Mouse (Mus musculus) retina, postnatal 1 day (tissue): ENCODE measurements at regions not wholly inside any gene's neighbourhood (a gene's known extent, or its start where the extent isn't known, plus 50 kb on each side); places are given as distances from the start of the nearest gene placed in this dataset.

Source experiments
- DNase-seq: peaks from one replicate; pipeline ENCODE4 v3.0.0-alpha.2; 2012

DNA sequence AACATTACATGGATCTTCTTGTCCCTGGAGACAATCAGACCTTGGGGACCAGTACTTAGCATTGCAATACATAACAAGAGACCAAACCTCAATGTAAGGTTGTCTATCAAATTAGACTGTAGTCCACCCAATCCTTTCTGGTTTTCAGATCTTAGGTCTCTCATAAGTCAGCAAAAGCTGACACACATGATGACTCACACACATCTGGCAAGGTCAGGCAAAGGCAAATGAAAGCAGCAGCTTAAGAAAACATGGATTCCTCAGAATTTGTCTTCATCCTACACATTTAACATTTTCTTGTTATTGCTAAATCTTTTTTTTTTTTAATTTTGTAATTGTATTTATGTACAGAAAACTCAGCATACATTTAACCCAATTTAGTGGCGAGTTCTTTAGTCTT is 52.0 kb downstream of the Gm11983 start:
- no peak for DNase-seq

DNA sequence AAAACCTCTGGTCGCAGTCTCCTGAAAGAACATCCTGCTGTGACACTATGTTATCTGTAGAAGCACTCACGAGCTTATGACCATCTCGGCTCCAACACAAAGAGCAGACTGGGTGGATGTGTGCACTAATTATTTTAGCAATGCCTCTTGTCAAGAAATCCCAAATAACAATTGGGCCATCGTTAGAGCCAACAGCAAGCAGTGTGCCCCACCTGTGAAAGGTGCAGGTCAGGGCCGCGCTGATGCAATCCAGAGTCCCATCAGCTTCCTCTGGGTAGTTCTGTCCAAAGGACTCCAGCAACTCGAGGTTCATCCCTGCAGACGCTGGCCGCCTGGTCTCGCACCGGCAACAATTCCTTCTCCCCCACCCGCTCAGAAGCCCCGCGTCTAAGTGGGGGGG is 54.6 kb downstream of the Gm11983 start:
- DNase-seq, result no peak

DNA sequence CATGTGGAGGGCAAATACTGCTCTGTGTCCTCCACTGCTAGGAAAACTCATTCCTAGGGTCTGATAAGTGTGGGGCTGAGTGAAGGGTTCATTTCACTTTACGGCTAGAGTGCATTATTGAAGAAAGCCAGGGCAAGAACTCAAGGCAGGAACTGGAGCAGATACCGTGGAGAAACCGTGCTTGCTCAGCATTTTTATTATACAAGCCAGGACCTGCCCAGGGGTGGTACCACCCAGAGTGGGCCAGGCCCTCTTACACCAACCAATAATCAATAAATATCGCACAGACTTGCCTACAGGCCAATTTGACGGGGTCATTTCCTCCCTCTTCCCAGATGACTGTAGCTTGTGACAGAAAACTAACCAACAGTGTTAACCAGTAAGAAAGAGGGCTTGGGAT is 57.7 kb downstream of the Gm11983 start:
- no peak for DNase-seq

DNA sequence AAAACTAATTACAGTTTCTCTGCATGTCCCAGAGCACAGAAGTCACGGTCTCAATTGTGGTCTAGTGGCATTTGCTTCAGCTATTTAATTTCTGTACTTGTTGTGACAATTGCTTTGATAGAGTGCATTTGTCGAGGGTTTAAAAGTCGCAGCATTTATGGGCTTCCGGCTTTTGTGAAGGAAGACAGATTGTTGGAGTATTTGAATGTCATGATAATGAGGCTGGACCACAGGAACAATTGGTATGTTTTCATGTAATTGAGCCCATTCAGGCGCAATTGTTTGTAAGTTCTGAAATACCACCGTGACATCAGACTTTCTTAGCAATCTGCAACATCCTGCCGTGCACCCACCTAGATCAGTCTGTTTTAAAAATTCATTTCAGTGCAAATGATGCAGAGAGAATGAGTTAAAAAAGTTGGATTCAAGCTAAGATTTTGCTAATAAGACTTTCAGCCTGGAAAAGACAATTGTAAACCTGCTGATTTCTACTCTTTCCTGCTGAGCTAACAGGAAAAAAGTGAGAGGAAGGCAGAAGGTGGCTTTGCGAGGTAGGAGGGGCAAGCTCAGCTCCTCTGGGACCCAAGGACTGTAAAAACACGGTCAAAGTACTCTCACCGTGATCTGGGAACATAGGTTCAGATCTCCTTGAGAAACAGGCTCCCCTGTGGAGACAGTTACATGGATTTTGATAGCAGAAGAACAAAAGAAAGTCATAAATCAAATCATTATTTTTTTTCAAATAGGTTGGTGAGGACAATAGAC is 58.7 kb downstream of the Gm11983 start:
- no peak for DNase-seq

DNA sequence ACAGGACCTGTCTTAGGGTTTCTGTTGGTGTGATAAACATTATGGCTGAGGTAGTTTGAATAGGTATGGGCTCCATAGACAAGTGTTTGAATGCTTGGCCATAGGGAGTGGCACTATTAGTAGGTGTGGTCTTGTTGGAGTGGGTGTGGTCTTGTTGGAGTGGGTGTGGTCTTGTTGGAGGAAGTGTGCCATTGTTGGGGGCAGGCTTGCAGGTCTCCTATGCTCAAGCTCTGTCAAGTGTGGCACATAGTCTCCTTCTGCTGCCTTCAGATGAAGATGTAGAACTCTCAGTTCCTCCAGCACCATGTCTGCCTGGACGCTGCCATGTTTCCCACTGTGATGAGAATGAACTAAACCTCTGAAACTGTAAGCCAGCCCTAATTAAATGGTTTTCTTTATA is 59.9 kb downstream of the Gm11983 start:
- no peak for DNase-seq

- DNase-seq, result no peak
These were observed 62.8 kb downstream of the Gm11983 start for GRCm38 (mm10) chr11:6774656-6775055.

- no peak for DNase-seq
These were observed 63.5 kb downstream of the Gm11983 start for GRCm38 (mm10) chr11:6773951-6774350.

GRCm38 (mm10) chr11:6773364-6773763 is 64.1 kb downstream of the Gm11983 start:
- peak; percentile 32 for DNase-seq

DNA sequence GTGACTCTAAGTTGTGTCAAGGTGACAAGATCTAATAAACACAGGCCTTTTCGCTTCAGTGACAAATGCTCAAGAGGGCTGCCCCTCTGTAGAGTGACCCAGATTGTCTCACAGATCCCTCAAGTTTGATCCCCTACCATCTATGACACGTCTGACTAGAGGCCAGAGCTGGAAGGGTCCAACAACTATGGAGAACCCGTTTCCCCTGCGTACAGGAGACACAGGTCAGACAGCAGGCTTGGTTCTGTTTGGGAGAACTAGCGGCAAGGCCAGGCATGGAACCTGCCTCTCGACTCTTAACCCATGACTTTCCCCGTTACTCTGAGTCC is 68.1 kb downstream of the Gm11983 start:
- DNase-seq, result no peak

DNA sequence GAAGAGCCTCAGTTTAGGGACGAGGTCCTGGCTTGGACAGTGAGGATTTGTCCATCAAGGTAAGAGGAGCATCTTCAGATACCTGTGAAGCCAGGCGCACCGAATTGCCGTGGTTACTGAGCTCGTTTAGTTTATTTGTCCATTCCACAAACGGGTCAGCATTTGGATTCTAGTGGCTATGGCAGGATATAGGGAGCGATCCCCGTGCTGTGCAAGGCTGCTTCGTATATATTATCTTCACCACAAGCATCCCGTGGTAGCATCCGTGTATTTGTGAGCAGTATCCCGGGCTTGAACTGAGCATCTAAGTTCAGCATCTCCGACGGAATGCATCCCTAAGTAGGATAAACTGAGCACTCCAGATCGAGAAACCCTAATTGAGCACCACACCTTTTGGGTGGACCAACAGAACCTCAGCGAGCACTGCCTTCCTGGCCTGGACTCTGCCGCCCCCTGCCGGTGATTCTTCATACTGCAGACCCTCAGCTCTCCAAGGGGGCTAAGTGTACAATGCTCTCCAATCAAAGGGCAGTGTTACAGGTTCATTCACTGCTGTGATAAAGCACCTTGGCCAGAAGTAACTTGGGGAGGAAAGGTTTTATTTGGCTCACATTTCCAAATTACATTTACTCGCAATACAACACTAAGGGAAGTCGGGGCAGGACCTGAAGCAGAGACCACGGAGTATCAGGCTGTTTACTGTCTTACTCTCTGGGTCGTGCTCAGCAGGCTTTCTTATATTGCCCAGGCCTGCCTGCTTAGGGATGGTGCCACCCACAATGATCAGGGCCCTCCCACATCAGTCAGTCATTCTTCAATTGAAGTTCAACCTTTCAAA is 68.6 kb downstream of the Gm11983 start:
- DNase-seq, result peak; percentile 71

GRCm38 (mm10) chr11:6766725-6767124 is 70.7 kb downstream of the Gm11983 start:
- no peak for DNase-seq

GRCm38 (mm10) chr11:6765333-6765957 is 72.0 kb downstream of the Gm11983 start:
- DNase-seq, result no peak

DNA sequence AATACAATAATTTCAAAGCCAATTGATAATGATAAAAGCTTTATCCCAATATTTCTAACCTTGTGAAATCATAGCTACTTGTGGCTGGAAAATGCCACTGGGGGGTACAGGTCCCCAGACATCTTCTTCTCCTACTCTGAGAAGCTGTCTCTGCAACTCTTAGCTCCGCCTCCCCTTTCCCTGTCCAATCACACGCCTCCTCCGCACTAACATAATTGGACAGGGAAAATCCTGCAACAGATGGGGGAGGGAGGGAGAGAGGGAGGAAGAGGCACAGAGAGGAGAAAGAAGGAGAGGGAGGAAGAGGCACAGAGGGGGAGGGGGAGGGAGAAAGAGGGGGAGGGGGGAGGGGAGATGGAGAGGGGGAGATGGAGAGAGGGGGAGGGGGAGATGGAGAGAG is 73.3 kb downstream of the Gm11983 start:
- DNase-seq, result peak; percentile 53

GRCm38 (mm10) chr11:6763001-6763400 is 74.5 kb downstream of the Gm11983 start:
- DNase-seq, result no peak

DNA sequence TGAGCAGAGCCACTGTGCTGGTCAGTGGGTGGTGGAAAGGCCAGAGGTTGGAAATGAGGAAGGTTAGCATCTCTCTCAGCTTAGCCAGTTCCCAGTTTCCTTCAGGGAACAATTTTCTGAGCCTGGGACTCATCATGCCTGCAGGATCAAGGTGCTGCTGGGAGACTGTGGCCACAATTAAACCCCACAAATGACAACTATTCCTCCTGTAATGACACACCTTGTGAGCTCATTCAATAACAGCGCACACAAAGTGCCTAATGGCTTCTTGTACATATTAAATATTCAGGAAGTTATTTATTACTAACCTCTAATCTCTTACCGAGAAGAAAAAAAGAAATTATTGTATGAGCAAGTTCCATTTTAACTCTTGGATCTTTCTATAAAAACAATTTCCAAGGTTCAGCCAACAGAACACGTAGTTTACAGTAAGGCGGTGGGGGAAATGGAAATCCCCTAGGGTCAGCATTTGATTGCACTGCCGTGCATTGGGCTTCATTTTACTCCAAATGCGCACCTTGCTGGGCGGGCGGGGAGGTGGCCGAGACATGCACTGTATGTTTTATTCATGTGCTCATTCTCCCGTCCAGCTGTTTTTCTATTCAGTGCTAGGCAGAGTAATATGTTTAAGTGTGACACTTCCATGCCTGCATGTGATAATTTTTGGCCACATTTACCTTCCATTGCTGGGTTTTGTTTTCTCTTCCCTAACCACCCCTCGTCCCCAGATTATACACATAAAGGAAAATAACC is 75.4 kb downstream of the Gm11983 start:
- no peak for DNase-seq

DNA sequence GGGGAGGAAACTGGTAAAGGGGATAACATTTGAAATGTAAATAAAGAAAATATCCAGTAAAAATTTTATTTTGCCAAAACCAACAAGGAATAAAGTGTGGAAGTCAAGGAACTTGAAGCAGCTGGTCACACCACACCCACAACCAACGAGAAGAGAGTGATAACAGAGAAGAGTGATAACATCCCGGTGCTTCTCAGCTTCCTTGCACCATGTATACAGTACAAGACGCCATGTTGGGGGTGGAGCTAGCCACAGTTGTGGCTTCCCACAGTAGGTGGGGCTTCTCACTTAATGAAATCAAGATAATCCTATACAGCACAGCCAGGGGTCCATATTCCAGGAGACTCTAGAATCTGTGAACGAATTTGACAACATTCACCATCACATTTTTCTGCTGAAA is 77.9 kb downstream of the Gm11983 start:
- no peak for DNase-seq

GRCm38 (mm10) chr11:6739439-6739838 is 81.1 kb downstream of the Ramp3 start:
- DNase-seq, result no peak

- DNase-seq, result peak; percentile 80
These were observed 80.3 kb downstream of the Ramp3 start for GRCm38 (mm10) chr11:6738581-6738980.

DNA sequence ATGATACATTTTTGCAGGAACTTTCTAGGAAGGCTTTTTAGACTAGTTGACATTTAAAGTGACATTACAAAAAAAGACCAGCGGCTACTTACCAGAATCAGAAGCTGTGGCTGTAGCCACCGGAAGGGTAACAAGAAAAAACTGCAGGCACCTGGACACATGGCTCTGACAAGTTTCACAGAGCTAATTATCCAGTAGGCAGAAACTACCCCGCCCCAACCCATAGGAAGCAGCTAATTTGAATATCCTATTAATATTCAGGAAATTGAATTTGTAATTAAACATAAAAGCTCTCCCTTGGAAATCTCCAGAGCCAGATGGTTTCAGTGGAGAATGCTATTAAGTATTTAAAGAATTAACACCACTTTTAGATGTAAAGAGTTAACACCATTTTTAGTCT is 79.8 kb downstream of the Ramp3 start:
- no peak for DNase-seq

DNA sequence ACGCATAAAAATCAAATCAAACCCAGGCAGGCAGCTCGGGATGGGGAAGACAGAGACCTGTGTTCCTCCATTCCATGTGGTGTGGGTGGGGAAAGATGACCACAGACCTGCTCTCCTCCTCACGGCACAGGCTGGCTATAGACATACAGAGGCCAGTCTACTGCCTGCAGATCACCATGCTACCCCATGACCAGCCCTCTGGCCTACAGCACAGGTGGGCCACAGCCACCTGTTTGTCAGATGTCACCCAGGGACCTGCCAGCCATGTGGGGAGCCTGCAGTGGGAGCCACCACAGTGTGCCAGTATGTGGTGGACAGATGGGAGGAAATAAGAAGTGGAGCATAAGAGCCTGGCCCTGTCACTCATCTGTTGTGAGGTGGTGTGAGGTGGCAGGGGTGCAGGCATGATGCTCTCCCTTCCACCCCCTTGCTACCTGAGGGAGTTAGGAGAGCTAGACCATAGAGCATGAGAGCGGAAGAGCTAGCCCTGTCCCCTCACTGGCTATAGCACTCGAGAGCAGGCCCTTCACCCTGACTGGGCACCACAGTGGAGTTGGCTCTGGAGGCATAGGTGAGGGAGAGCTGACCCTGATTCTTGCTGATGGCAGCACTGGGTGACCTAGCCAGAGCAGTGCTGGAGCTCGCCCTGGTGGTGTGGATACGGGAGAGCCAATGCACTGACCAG is 76.6 kb downstream of the Ramp3 start:
- DNase-seq, result no peak

- DNase-seq, result no peak
These were observed 73.2 kb downstream of the Ramp3 start for GRCm38 (mm10) chr11:6731505-6731904.
